Mouse (Mus musculus) heart, embryonic 11.5 days (tissue): ENCODE data around the gene Itgb8. TPM values are rescaled to one million over a fixed set of nuclear protein-coding genes. Genes with fewer than 3 reads are reported as not detected.

Experiments used
- ATAC-seq: fragments of 200-750 bp; cut with Nextera tagmentation; replicated peaks from 2 replicates; pipeline ENCODE4 v1.8.0; 2017; ENCODE audit warnings: moderate library complexity; ENCODE audit not compliant: insufficient number of reproducible peaks, low FRiP score, low TSS enrichment
- H3K27ac ChIP-seq: fragments of 300-500 bp; sonication (generic); 2 replicates; pipeline ENCODE4 v1.5.1; 2014; ENCODE audit warnings: mild to moderate bottlenecking, low read depth, low read length
- H3K27me3 ChIP-seq: fragments of 300-500 bp; sonication (generic); 2 replicates; pipeline ENCODE4 v1.6.1; 2014; ENCODE audit warnings: mild to moderate bottlenecking, low read length, mixed read lengths; ENCODE audit not compliant: control insufficient read depth, insufficient read depth
- H3K36me3 ChIP-seq: fragments of 300-500 bp; sonication (generic); 2 replicates; pipeline ENCODE4 v1.6.1; 2014; ENCODE audit warnings: mild to moderate bottlenecking, low read length, moderate library complexity, mixed read lengths; ENCODE audit not compliant: control insufficient read depth, insufficient read depth
- H3K4me1 ChIP-seq: fragments of 300-500 bp; sonication (generic); 2 replicates; pipeline ENCODE4 v1.6.1; 2014; ENCODE audit warnings: low read length; ENCODE audit not compliant: control insufficient read depth, insufficient read depth
- H3K4me2 ChIP-seq: fragments of 300-500 bp; sonication (generic); 2 replicates; pipeline ENCODE4 v1.6.1; 2014; ENCODE audit warnings: mild to moderate bottlenecking, moderate library complexity
- H3K4me3 ChIP-seq: fragments of 300-500 bp; sonication (generic); 2 replicates; pipeline ENCODE4 v1.5.1; 2014; ENCODE audit warnings: low read depth, low read length
- H3K9ac ChIP-seq: fragments of 300-500 bp; sonication (generic); 2 replicates; pipeline ENCODE4 v1.6.1; 2014; ENCODE audit warnings: mild to moderate bottlenecking, low read depth, low read length, moderate library complexity
- H3K9me3 ChIP-seq: fragments of 300-500 bp; sonication (generic); replicated peaks from 2 replicates; pipeline ENCODE4 v1.6.1; 2016; ENCODE audit warnings: low read length; ENCODE audit not compliant: control insufficient read depth
- WGBS: fragments of 180-500 bp; shearing (Covaris S2); extraction: QIAGEN DNeasy Blood & Tissue Kit; methylation state at CpG from one replicate; pipeline ENCODE4 v1.1.7; 2014; ENCODE audit not compliant: insufficient replicate concordance; 5-methylcytosine and 5-hydroxymethylcytosine counted together
- polyA plus RNA-seq: library from polyadenylated mRNA; unstranded; fragments of >200 nt; fragmentation: Nextera tagmentation; extraction: Ambion mirVana; gene quantifications from 2 replicates; pipeline ENCODE4 v1.2.1, GENCODE M21; 2014

Gene Itgb8
- polyA plus RNA-seq, 1 experiment from 2014 or later = 6.5 TPM

- Histone ChIP-seq H3K4me3 (no peak overlapping the region), H3K36me3 (no peaks in the 10 kb centered on the region), H3K27ac (no peak overlapping the region), H3K27me3 (no peaks in the 10 kb centered on the region), H3K9ac (no peak overlapping the region), H3K4me2 (no peak overlapping the region), H3K4me1 (no peaks in the 10 kb centered on the region), H3K9me3 (no peaks in the 10 kb centered on the region)
- no peak for ATAC-seq
- 69% methylated on average over 2 of the region's 2 CpGs for WGBS
Measured at GRCm38 (mm10) chr12:119204411-119204810, 34.2 kb downstream of the Itgb8 start.

- Histone ChIP-seq H3K9ac (no peak overlapping the region), H3K4me2 (no peak overlapping the region), H3K9me3 (no peaks in the 10 kb centered on the region), H3K27ac (no peak overlapping the region), H3K4me3 (no peak overlapping the region), H3K36me3 (no peaks in the 10 kb centered on the region), H3K4me1 (no peaks in the 10 kb centered on the region), H3K27me3 (no peaks in the 10 kb centered on the region)
- WGBS = 76% methylated on average over 2 of the region's 2 CpGs
- ATAC-seq = no peak
Measured at GRCm38 (mm10) chr12:119202766-119203165, 35.8 kb downstream of the Itgb8 start.

GRCm38 (mm10) chr12:119195145-119195544 is 43.5 kb downstream of the Itgb8 start:
- H3K4me2 ChIP-seq = no peak overlapping the region
- H3K27me3 ChIP-seq = no peaks in the 10 kb centered on the region
- H3K9ac ChIP-seq = no peak overlapping the region
- no peak for ATAC-seq
- no peaks in the 10 kb centered on the region for H3K9me3 ChIP-seq
- H3K4me3 ChIP-seq = no peak overlapping the region
- H3K4me1 ChIP-seq = no peaks in the 10 kb centered on the region
- H3K36me3 ChIP-seq = no peaks in the 10 kb centered on the region
- H3K27ac ChIP-seq = no peak overlapping the region

GRCm38 (mm10) chr12:119189814-119190213 is 48.8 kb downstream of the Itgb8 start:
- Histone ChIP-seq H3K27me3 (no peaks in the 10 kb centered on the region), H3K4me1 (no peaks in the 10 kb centered on the region), H3K9ac (no peak overlapping the region), H3K27ac (no peak overlapping the region), H3K9me3 (no peaks in the 10 kb centered on the region), H3K4me2 (no peak overlapping the region), H3K36me3 (no peaks in the 10 kb centered on the region), H3K4me3 (no peak overlapping the region)
- ATAC-seq = no peak
- WGBS = 76% methylated on average over 8 of the region's 8 CpGs

GRCm38 (mm10) chr12:119185441-119185840 is 53.2 kb downstream of the Itgb8 start:
- H3K27ac ChIP-seq = no peak overlapping the region
- H3K27me3 ChIP-seq = no peaks in the 10 kb centered on the region
- H3K4me3 ChIP-seq = no peak overlapping the region
- 86% methylated on average over 1 of the region's 1 CpGs for WGBS
- H3K9ac ChIP-seq = no peak overlapping the region
- no peaks in the 10 kb centered on the region for H3K9me3 ChIP-seq
- no peaks in the 10 kb centered on the region for H3K36me3 ChIP-seq
- ATAC-seq = no peak
- no peak overlapping the region for H3K4me2 ChIP-seq
- H3K4me1 ChIP-seq = no peaks in the 10 kb centered on the region

- H3K4me1 ChIP-seq = no peaks in the 10 kb centered on the region
- H3K27ac ChIP-seq = no peak overlapping the region
- no peak overlapping the region for H3K4me3 ChIP-seq
- no peak for ATAC-seq
- H3K27me3 ChIP-seq = no peaks in the 10 kb centered on the region
- no peaks in the 10 kb centered on the region for H3K36me3 ChIP-seq
- no peaks in the 10 kb centered on the region for H3K9me3 ChIP-seq
- WGBS = 72% methylated on average over 2 of the region's 2 CpGs
- no peak overlapping the region for H3K9ac ChIP-seq
- no peak overlapping the region for H3K4me2 ChIP-seq
Measured at GRCm38 (mm10) chr12:119182215-119182924, 56.2 kb downstream of the Itgb8 start.

DNA sequence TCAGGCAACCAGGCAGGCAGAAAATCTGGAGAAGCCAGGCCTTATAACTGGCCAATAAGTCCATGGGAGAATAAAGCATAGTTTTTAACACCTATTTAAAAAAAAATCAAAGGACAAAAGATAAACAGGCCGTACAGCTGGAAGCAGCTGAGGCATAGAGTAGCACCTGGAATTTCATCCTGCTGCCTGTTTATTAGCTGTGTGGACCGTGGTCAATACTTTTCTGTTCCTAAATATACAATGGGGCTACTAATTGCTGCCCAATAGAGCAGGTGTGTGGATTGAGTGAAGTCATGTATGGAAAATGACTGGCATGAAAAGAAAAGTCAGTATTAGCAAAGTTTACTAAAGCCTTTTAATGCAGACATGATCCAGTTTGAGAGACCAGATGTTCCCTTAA is 62.6 kb downstream of the Itgb8 start:
- 69% methylated on average over 2 of the region's 2 CpGs for WGBS
- Histone ChIP-seq H3K27ac (no peak overlapping the region), H3K4me3 (no peak overlapping the region), H3K9ac (no peak overlapping the region), H3K4me2 (no peak overlapping the region), H3K36me3 (no peaks in the 10 kb centered on the region), H3K4me1 (no peaks in the 10 kb centered on the region), H3K27me3 (no peaks in the 10 kb centered on the region), H3K9me3 (no peaks in the 10 kb centered on the region)
- no peak for ATAC-seq

GRCm38 (mm10) chr12:119169828-119170539 is 68.6 kb downstream of the Itgb8 start:
- 80% methylated on average over 4 of the region's 4 CpGs for WGBS
- H3K27me3 ChIP-seq = no peaks in the 10 kb centered on the region

GRCm38 (mm10) chr12:119169143-119169542 is 69.5 kb downstream of the Itgb8 start:
- no peak overlapping the region for H3K9ac ChIP-seq
- peaks cover 3% of the 10 kb centered on the region; the same call in 1 of the 2 replicates for H3K36me3 ChIP-seq
- H3K27ac ChIP-seq = no peak overlapping the region
- peaks cover 2% of the 10 kb centered on the region; the same call in 1 of the 2 replicates for H3K4me1 ChIP-seq
- WGBS = 68% methylated on average over 3 of the region's 3 CpGs
- H3K4me3 ChIP-seq = no peak overlapping the region
- no peak overlapping the region for H3K4me2 ChIP-seq
- ATAC-seq = no peak
- no peaks in the 10 kb centered on the region for H3K27me3 ChIP-seq
- H3K9me3 ChIP-seq = no peaks in the 10 kb centered on the region

More at GRCm38 (mm10) chr12:119169828-119170539, 68.6 kb downstream of the Itgb8 start:
- H3K4me1 ChIP-seq = peaks cover 2% of the 10 kb centered on the region; the same call in 1 of the 2 replicates
- no peak for ATAC-seq
- no peak overlapping the region for H3K27ac ChIP-seq
- H3K4me2 ChIP-seq = no peak overlapping the region
- no peaks in the 10 kb centered on the region for H3K9me3 ChIP-seq
- no peak overlapping the region for H3K9ac ChIP-seq
- no peak overlapping the region for H3K4me3 ChIP-seq
- H3K36me3 ChIP-seq = 0 out of 2 replicates have a peak, but pooled peaks cover 3% of the 10 kb centered on the region
